Mouse (Mus musculus) adrenal gland, postnatal 36 days (tissue): Measurements from ENCODE around the gene Bend7. TPM values are rescaled to one million over a fixed set of nuclear protein-coding genes. Genes with fewer than 3 reads are reported as not detected.

Experiments
- total RNA-seq, 2 experiments: library from RNA; stranded (reverse); gene quantifications; 2 replicates each; pipeline ENCODE4 v1.2.3; 2021

Bend7 gene
- total RNA-seq, 2 experiments from 2014 or later = 19.0 to 20.0 TPM

Other genes with a start within 250 kb of the Bend7 start
- 10 to 100 TPM; 42.7 to 51.7 TPM for gene Prpf18, start 65.7 kb upstream of the Bend7 start, total RNA-seq
- 10 to 100 TPM; 47.1 to 52.5 TPM for gene Sephs1, start 163.7 kb downstream of the Bend7 start, total RNA-seq
- gene Phyh, start 201.2 kb downstream of the Bend7 start, total RNA-seq = 100 to 1,000 TPM; 213 to 352 TPM